Comparison of ENCODE assay signal across 12 mouse cellular contexts in genomic region chr8:56629160-56629559, GRCm38 (mm10).
A peak's percentile ranks its signal among the peaks of the same experiment; 100 is the strongest.
DNase-seq lines count a peak whose midpoint lies in the region; ATAC-seq lines count a peak whose summit lies in the region.
"Had no signal": no experiment of that assay in that cellular context is flagged by ENCODE, and none has a peak within 500 bp of the region (broad histone marks: within the 10 kb centered on the region; RNA-seq: fewer than 3 reads in every experiment).

No protein-coding gene starts in this region.

- H3K4me1 ChIP-seq in limb, embryonic 11.5 days (ENCODE audit: control insufficient read depth, insufficient read depth, low read length) = no peaks in the 10 kb centered on the region; the same call in 1 of the 2 replicates
- peaks cover 21% of the 10 kb centered on the region for H3K4me1 ChIP-seq in limb, embryonic 10.5 days
- H3K4me1 ChIP-seq in hindbrain, embryonic 12.5 days = no peaks in the 10 kb centered on the region; the same call in 1 of the 2 replicates
- no peaks in the 10 kb centered on the region; the same call in 1 of the 2 replicates for H3K4me1 ChIP-seq in neural tube, embryonic 13.5 days (replicated peaks)
- H3K4me1 ChIP-seq: embryonic facial prominence, embryonic 15.5 days had no signal

- H3K4me2 ChIP-seq in limb, embryonic 11.5 days (ENCODE audit: low read depth, severe bottlenecking) = no peak overlapping the region
- no peak overlapping the region for H3K4me2 ChIP-seq in hindbrain, embryonic 12.5 days (replicated peaks)
- H3K4me2 ChIP-seq in neural tube, embryonic 13.5 days = no peak overlapping the region
- H3K4me2 ChIP-seq: embryonic facial prominence, embryonic 15.5 days; heart, embryonic 13.5 days had no signal

- H3K27ac ChIP-seq in limb, embryonic 11.5 days (replicated peaks; ENCODE audit: low read depth, low read length) = no peak overlapping the region
- no peak overlapping the region for H3K27ac ChIP-seq in limb, embryonic 10.5 days
- H3K27ac ChIP-seq in hindbrain, embryonic 12.5 days = no peak overlapping the region
- no peak overlapping the region for H3K27ac ChIP-seq in neural tube, embryonic 13.5 days (replicated peaks)
- H3K27ac ChIP-seq: embryonic facial prominence, embryonic 15.5 days; heart, embryonic 13.5 days; kidney, postnatal 0 days; liver, embryonic 14.5 days had no signal

- WGBS in limb, embryonic 11.5 days = 29% methylated on average over 4 of the region's 4 CpGs
- WGBS in limb, embryonic 10.5 days = 49% methylated on average over 4 of the region's 4 CpGs
- 27% methylated on average over 4 of the region's 4 CpGs for WGBS in hindbrain, embryonic 12.5 days
- 19% methylated on average over 4 of the region's 4 CpGs for WGBS in neural tube, embryonic 13.5 days

- no peaks in the 10 kb centered on the region for H3K36me3 ChIP-seq in limb, embryonic 11.5 days (ENCODE audit: control insufficient read depth, insufficient read depth, low read length)
- H3K36me3 ChIP-seq in limb, embryonic 10.5 days = no peaks in the 10 kb centered on the region
- no peaks in the 10 kb centered on the region for H3K36me3 ChIP-seq in hindbrain, embryonic 12.5 days
- H3K36me3 ChIP-seq in neural tube, embryonic 13.5 days = no peaks in the 10 kb centered on the region
- H3K36me3 ChIP-seq: embryonic facial prominence, embryonic 15.5 days; heart, embryonic 13.5 days had no signal

- no peaks in the 10 kb centered on the region for H3K9me3 ChIP-seq in limb, embryonic 11.5 days (ENCODE audit: control insufficient read depth, low read length)
- H3K9me3 ChIP-seq in limb, embryonic 10.5 days (replicated peaks) = no peaks in the 10 kb centered on the region
- no peaks in the 10 kb centered on the region for H3K9me3 ChIP-seq in hindbrain, embryonic 12.5 days (replicated peaks)
- no peaks in the 10 kb centered on the region for H3K9me3 ChIP-seq in neural tube, embryonic 13.5 days
- H3K9me3 ChIP-seq: embryonic facial prominence, embryonic 15.5 days; heart, embryonic 13.5 days had no signal

- peak; percentile 35 for DNase-seq in limb, embryonic 11.5 days (ENCODE audit: low spot score)
- no peak for DNase-seq in limb, embryonic 10.5 days (ENCODE audit: low spot score)
- peak; percentile 43 for DNase-seq in cerebellum, adult 9-10 months
- DNase-seq in spleen, postnatal 10 days (ENCODE audit: low spot score in 2 of 2) = no peak
- DNase-seq in kidney, postnatal 4 days = no peak

- H3K9ac ChIP-seq in limb, embryonic 11.5 days (ENCODE audit: low read length) = no peak overlapping the region
- no peak overlapping the region for H3K9ac ChIP-seq in hindbrain, embryonic 12.5 days
- no peak overlapping the region for H3K9ac ChIP-seq in neural tube, embryonic 13.5 days
- H3K9ac ChIP-seq: embryonic facial prominence, embryonic 15.5 days; heart, embryonic 13.5 days; liver, embryonic 14.5 days had no signal

- no peak overlapping the region for H3K4me3 ChIP-seq in limb, embryonic 11.5 days (ENCODE audit: low read depth, low read length)
- H3K4me3 ChIP-seq in limb, embryonic 10.5 days = no peak overlapping the region
- H3K4me3 ChIP-seq in hindbrain, embryonic 12.5 days = no peak overlapping the region
- H3K4me3 ChIP-seq in neural tube, embryonic 13.5 days = no peak overlapping the region
- H3K4me3 ChIP-seq: embryonic facial prominence, embryonic 15.5 days; heart, embryonic 13.5 days had no signal

- H3K27me3 ChIP-seq in limb, embryonic 11.5 days (ENCODE audit: control insufficient read depth, insufficient read depth, low read length) = no peaks in the 10 kb centered on the region
- H3K27me3 ChIP-seq in limb, embryonic 10.5 days (ENCODE audit: low read depth, poor library complexity, severe bottlenecking) = no peaks in the 10 kb centered on the region
- peaks cover 14% of the 10 kb centered on the region for H3K27me3 ChIP-seq in hindbrain, embryonic 12.5 days
- H3K27me3 ChIP-seq in neural tube, embryonic 13.5 days = peaks cover 7% of the 10 kb centered on the region
- H3K27me3 ChIP-seq: heart, embryonic 13.5 days had no signal

- ATAC-seq in limb, embryonic 11.5 days (ENCODE audit: insufficient number of reproducible peaks, low FRiP score, low TSS enrichment, low read depth) = 0 out of 2 replicates have a peak, but pooled peaks have one; percentile 56
- ATAC-seq in hindbrain, embryonic 12.5 days (ENCODE audit: low FRiP score) = 0 out of 2 replicates have a peak, but pooled peaks have one; percentile 58
- ATAC-seq in neural tube, embryonic 13.5 days (ENCODE audit: low read depth) = 0 out of 2 replicates have a peak, but pooled peaks have one; percentile 19
- ATAC-seq in monocyte, adult 5-6 weeks (replicated peaks; ENCODE audit: insufficient number of reproducible peaks, low FRiP score, low TSS enrichment, poor library complexity, severe bottlenecking) = no peak

Comparison
In these comparisons a context has a peak if more than half of its experiments do, and no peak if none do; other contexts are left out.
1. DNase-seq: peak in limb, embryonic 11.5 days (single experiment) and cerebellum, adult 9-10 months (single experiment); none in limb, embryonic 10.5 days (single experiment), spleen, postnatal 10 days (0 of 2) and kidney, postnatal 4 days (0 of 2).